Mouse (Mus musculus) spleen, adult 12 weeks (tissue): ENCODE results near the gene Wasf2.

ENCODE experiments used
- DNase-seq: peaks from one replicate; pipeline ENCODE4 v3.0.0; 2022; ENCODE audit warnings: low spot score

Gene Wasf2

GRCm38 (mm10) chr4:133201006-133201771 lies 70.9 kb downstream of the Wasf2 start:
- DNase-seq = peak; percentile 40

- DNase-seq = no peak
Measured at GRCm38 (mm10) chr4:133202254-133202653, 71.9 kb downstream of the Wasf2 start.

DNA sequence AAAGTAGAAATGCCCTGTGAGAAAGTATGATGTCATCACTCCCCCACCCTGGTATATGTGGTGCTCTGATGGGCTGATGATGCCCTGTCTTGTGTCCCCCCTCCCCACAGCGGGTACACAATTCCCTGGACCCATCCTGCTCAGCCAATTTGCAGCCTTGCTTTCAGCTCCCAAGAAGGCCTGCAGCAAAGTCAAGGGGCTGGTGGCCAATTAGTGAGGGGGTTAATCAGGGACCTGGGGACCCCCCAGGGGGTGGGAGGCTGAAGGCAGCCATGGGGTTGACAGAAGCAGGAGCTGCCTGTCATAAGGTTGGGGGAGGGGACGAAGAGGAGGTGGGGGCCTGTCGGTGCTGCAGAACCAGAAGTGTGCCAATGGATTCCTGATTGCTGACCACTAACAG lies 73.3 kb downstream of the Wasf2 start:
- no peak for DNase-seq

DNA sequence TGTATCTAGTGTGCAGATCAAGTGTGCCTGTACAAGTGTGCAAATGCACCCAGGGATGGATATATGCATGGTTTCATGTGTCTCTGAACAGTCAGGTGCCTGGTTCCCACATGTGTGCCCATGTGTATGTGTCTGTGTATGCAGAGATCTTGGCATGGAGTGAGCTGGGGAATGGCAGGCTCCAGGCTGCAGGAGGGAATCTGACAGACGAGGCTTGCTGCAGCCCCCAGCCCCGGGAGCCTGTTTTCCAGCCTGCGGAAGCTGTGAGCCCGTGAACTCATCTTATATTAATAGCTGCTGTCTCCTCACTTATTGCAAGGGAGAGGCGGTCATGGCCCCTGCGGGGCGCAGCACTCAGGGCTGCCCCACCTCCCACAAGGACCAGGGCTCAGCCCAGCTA lies 74.1 kb downstream of the Wasf2 start:
- DNase-seq = no peak

- no peak for DNase-seq
Measured at GRCm38 (mm10) chr4:133209366-133209765, 79.1 kb downstream of the Wasf2 start.

DNA sequence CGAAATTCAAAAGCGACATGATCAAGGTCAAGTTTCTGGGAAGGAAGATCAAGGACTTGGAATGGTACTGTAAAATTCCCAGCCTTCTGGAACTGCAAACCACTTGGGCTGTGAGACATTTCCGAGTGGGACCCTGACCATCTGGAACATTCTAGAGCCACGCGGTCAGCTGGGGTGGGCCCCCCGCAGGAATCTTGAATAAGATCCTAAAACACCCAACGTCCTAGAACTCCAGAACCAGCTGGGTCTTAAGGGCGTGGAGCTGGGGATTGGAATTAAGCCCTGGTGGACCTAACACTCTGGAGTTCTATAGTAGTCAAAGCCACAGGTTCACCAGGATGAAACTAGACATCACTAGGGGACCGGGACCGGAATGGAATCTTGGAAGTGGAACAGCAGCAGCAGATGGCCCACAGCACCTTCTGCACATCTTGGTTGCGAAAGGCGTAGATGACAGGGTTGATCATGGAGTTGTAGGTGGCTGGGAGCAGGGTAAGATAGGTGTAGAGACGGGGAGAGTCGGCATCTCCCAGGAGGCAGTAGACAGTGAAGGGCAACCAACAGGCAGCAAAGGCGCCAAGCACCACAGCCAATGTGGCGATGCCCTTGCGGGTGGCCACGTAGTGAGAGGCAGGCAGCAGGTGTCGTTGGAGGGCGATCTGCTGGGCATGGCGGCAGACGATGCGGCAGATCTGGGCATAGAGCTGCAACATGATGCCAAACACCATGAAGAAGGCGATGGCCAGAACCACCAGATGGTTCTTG lies 79.9 kb downstream of the Wasf2 start:
- DNase-seq = no peak

DNA sequence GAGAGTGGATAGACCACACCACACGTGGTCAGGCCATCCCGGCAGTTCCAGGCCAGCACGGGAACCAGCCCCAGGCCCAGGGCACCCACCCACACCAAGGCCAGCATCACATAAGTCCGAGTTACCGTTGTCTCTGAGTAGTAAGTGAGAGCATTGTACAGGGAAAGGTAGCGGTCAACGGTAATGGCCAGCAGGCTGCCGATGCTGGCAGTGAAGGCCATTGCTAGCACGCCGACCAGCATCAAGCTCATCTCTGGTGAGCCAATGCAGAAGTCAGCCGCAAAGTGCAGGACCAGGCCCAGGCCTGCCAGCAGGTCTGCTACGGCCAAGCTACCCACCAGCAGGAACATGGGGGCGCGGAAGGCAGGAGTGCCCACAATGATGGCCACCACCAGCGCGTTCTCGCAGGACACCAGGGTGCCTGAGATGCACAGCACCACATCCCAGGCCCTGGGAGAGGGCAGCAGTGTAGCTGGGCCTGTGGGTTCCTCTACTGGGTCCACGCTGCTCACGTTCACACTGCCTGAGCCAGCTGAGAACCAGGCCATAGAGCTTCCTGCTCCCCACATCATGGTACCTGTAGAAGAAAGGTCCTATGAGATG lies 80.6 kb downstream of the Wasf2 start:
- no peak for DNase-seq

GRCm38 (mm10) chr4:133211751-133212561 lies 81.7 kb downstream of the Wasf2 start, which contains the start of the genes Cd164l2 and Gpr3:
Cd164l2 (plus strand) TSS chr4:133212131.
Gpr3 (minus strand) TSS chr4:133212536.
- no peak for DNase-seq

DNA sequence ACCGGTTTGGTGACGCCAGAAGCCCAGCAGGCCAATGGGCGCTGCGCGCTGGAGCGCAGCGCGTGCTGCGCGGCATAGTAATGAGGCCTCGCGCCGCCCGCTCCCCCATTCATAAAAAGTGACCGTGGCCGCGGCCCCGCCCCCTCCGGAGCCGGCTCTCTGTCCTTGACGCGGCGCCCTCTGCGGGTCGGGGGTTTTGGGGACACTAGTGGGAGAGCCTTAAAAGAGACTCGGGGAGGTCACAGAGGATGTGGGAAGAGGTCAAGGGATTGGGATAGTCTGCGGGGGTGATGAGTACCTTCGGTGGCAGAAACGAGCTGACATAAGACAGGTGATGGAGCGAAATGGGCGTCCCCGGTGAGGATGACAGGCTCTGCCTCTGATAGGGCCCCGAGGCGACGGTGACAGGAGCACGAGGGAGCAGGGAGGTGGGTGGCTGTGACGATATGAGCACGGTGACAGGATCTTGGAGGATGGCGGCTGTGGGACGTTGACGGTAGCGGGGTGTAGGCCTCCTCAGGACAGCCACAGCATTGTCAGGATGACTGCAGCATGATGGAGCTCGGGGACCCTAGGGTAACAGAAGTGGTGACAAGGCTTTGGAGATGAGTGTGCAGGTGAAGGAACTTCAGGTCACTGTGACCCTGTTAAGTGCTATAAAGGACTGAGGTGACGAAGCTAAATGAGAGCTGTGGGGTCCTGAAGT lies 82.4 kb downstream of the Wasf2 start:
- DNase-seq = peak; percentile 50

- no peak for DNase-seq
Measured at GRCm38 (mm10) chr4:133213268-133213590, 82.9 kb downstream of the Wasf2 start.

DNA sequence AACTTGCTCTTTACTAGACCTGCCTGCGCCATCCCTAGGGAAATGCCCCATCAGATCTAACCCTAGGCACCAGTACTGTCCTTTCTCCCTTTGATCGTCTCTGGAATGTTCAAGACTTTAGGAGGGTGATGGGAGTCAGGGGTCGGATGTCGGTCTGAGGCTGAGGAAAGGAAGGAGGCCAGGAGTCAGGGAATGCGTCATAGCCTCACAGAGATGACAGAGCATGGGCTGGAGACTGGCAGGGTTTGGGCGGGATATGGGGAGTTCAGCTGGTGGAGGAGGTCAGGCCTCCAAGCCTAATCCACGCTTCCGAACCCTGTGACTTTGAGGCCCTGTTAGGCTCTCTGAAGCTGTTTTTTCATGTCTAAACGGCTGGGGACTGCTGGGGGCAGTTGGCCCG lies 83.4 kb downstream of the Wasf2 start:
- DNase-seq = no peak

GRCm38 (mm10) chr4:133217641-133218040 lies 87.3 kb downstream of the Wasf2 start:
- DNase-seq = peak; percentile 55

GRCm38 (mm10) chr4:133218745-133219144 lies 88.4 kb downstream of the Wasf2 start:
- DNase-seq = no peak

GRCm38 (mm10) chr4:133220656-133221055 lies 90.4 kb downstream of the Wasf2 start:
- no peak for DNase-seq

DNA sequence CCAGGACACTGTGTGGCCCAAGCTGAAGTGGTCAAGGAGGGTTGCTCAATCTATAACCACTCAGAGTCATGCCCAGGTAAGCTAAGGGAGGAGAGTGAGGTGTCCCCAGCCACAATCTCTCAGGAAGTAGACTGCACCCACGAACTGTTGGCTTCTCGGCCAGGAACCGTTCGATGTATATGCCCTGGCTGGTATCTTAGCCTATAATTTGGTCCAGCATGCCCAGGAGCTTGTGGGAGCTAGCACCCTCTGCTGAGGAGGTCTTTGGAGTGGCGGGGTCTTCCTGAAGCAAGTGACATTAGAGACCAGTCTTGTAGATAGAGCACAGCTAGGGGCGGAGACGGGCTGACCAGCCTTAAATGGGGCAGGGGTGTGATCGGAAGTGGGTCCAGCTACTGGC lies 91.4 kb downstream of the Wasf2 start:
- DNase-seq = no peak

- DNase-seq = no peak
Measured at GRCm38 (mm10) chr4:133223875-133224274, 93.6 kb downstream of the Wasf2 start.

DNA sequence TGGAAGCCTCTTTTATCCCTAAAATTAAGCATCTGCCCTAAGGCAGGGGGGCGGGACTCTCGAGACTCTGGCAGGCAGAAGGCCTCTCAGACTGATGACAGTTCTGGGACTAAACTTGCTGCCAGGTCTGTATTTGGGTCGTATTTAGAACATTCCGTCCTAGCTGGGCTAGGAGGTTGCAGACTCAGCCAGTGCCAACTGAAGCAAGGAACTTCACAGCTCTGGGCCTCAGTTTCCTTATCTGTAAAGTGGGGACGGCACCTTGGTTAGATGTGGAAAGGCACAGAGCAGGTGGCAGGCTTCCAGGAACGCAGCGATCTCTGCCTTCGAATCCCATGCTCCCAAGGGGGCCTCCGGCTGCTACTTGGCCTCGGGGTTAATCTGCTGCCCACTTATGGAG lies 95.8 kb downstream of the Wasf2 start:
- no peak for DNase-seq

DNA sequence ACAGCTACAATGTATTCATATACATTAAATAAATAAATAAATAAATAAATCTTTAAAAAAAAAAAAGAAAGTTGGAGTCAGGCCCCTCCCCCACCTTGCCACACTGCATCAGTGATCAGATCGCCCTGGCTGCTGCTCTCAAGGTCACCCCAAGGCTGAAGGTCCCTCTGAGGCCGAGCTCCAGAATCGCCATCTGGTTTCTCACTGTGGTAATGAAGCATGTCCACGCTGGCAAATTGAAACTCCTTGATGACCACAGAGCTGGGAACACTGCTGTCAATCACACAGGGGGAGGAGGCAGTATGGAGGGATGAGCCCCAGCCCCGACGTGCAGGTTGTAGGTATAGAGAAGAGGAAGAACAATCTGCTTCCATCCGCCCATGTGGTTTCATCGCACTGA lies 97.3 kb downstream of the Wasf2 start:
- no peak for DNase-seq

DNA sequence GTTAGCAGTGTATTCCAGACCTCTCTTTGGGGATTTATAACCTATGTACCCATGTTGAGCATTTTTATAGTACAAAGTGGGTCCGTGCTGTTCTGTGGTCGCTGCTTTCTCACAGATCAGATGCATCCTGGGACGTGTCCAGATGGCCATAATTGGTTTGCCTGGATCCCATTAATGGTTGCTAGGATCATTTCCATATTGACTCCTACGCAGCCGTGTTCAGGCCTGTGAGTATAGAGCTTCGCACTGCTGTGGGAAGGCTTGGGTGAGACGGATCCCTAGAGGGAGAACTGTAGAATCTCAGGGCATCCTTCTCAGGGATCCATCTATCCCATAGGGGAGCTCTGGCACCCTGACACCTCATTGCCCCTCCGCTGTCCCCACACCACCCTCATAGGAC lies 99.3 kb downstream of the Wasf2 start:
- no peak for DNase-seq

DNA sequence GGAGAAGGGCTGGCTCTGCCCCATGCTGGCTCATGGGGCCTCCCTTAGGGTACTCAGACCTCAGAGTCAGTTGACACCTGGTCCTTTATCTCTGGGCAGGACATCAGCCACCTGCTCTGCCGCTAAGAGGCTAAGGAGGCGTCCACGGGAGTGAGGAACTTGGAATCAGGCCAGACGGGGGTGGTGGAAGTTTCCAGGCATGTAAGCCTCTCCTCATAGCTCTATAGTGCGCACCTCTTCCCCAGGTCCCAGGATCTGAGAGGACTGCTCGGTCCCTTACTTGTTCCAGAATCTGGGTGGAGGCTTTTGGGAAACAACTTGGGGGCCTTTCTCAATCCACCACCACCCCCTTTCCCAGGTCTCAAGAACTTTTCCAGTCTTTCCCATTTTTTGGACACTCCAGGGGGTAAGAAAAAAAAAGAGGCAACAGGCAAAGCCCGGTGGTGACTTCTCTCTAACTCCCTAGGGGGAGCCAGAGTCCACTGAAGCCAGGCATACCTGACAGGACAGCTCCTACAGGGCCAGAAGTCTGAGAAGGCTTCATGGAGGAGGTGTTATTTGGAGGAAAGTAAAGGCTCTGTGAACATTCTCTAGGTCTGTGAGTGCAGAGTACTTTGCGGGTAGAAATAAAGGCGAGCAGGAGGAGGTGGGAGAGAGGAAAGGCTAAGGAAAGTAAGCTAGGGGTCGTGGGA lies 103.1 kb downstream of the Wasf2 start:
- DNase-seq = no peak

- DNase-seq = no peak
Measured at GRCm38 (mm10) chr4:133234771-133235170, 104.5 kb downstream of the Wasf2 start.
